Mouse (Mus musculus): Measurements from ENCODE around the gene Ccdc115. TPM values are rescaled to one million over a fixed set of nuclear protein-coding genes. Genes with fewer than 3 reads are reported as not detected.

Gene Ccdc115
- polyA plus RNA-seq, 1 experiment from 2014 or later = 65.1 TPM

GRCm38 (mm10) chr1:34435371-34436120, 3.9 kb downstream of the Ccdc115 start:
- H3K27ac ChIP-seq (replicated peaks) = peak overlapping the region; percentile 93

GRCm38 (mm10) chr1:34434660-34435160, 4.8 kb downstream of the Ccdc115 start:
- ATAC-seq (ENCODE audit: low read depth) = peak; percentile 15
- peak overlapping the region; percentile 64 for H3K4me3 ChIP-seq
- peak overlapping the region; percentile 72 for H3K4me2 ChIP-seq
- peak overlapping the region; percentile 93 for H3K27ac ChIP-seq (replicated peaks)
- no peaks in the 10 kb centered on the region for H3K27me3 ChIP-seq
- H3K9ac ChIP-seq = peak overlapping the region; percentile 84
- under 1% methylated on average over 30 of the region's 30 CpGs for WGBS
- H3K36me3 ChIP-seq = peaks cover 29% of the 10 kb centered on the region
- H3K9me3 ChIP-seq = peaks cover 23% of the 10 kb centered on the region
- peaks cover 29% of the 10 kb centered on the region for H3K4me1 ChIP-seq (replicated peaks)

More at GRCm38 (mm10) chr1:34435371-34436120, 3.9 kb downstream of the Ccdc115 start:
- ATAC-seq (ENCODE audit: low read depth) = no peak
- Histone ChIP-seq H3K9ac (peak overlapping the region; percentile 84), H3K4me3 (peak overlapping the region; percentile 64), H3K27me3 (no peaks in the 10 kb centered on the region), H3K36me3 (peaks cover 24% of the 10 kb centered on the region), H3K4me2 (peak overlapping the region; percentile 72), H3K9me3 (peaks cover 15% of the 10 kb centered on the region), H3K4me1 (replicated peaks) (peaks cover 34% of the 10 kb centered on the region)
- WGBS = 28% methylated on average over 8 of the region's 8 CpGs

GRCm38 (mm10) chr1:34433891-34434521, 5.5 kb downstream of the Ccdc115 start:
- H3K4me3 ChIP-seq = peak overlapping the region; percentile 64
- H3K36me3 ChIP-seq = peaks cover 30% of the 10 kb centered on the region
- no peak for ATAC-seq (ENCODE audit: low read depth)
- H3K9me3 ChIP-seq = peaks cover 28% of the 10 kb centered on the region
- peaks cover 29% of the 10 kb centered on the region for H3K4me1 ChIP-seq (replicated peaks)
- peak overlapping the region; percentile 72 for H3K4me2 ChIP-seq
- peak overlapping the region; percentile 86 for H3K27ac ChIP-seq (replicated peaks)
- H3K9ac ChIP-seq = peak overlapping the region; percentile 84
- WGBS = 11% methylated on average over 19 of the region's 19 CpGs
- no peaks in the 10 kb centered on the region for H3K27me3 ChIP-seq

GRCm38 (mm10) chr1:34432776-34433481, 6.5 kb downstream of the Ccdc115 start:
- 0 out of 2 replicates have a peak, but pooled peaks have one; percentile 9 for ATAC-seq (ENCODE audit: low read depth)
- H3K4me1 ChIP-seq (replicated peaks) = peaks cover 22% of the 10 kb centered on the region
- H3K9me3 ChIP-seq = peaks cover 34% of the 10 kb centered on the region
- H3K9ac ChIP-seq = peak overlapping the region; percentile 77
- no peaks in the 10 kb centered on the region for H3K27me3 ChIP-seq
- peaks cover 30% of the 10 kb centered on the region for H3K36me3 ChIP-seq
- H3K4me2 ChIP-seq = peak overlapping the region; percentile 72
- H3K27ac ChIP-seq (replicated peaks) = peak overlapping the region; percentile 86
- peak overlapping the region; percentile 55 for H3K4me3 ChIP-seq
- 4% methylated on average over 35 of the region's 35 CpGs for WGBS

- Histone ChIP-seq H3K4me1 (replicated peaks) (peaks cover 22% of the 10 kb centered on the region), H3K27me3 (no peaks in the 10 kb centered on the region), H3K4me3 (peak overlapping the region; percentile 55), H3K27ac (replicated peaks) (peak overlapping the region; percentile 86), H3K36me3 (peaks cover 27% of the 10 kb centered on the region), H3K4me2 (peak overlapping the region; percentile 72), H3K9me3 (peaks cover 34% of the 10 kb centered on the region), H3K9ac (peak overlapping the region; percentile 77)
- WGBS = 25% methylated on average over 13 of the region's 13 CpGs
- no peak for ATAC-seq (ENCODE audit: low read depth)
Observed at GRCm38 (mm10) chr1:34432411-34432775, 7.1 kb downstream of the Ccdc115 start.

- H3K9me3 ChIP-seq = peaks cover 34% of the 10 kb centered on the region
- H3K4me2 ChIP-seq = no peak overlapping the region
- ATAC-seq (ENCODE audit: low read depth) = no peak
- H3K4me3 ChIP-seq = no peak overlapping the region
- H3K9ac ChIP-seq = no peak overlapping the region
- no peaks in the 10 kb centered on the region for H3K27me3 ChIP-seq
- no peak overlapping the region for H3K27ac ChIP-seq (replicated peaks)
- 97% methylated on average over 9 of the region's 9 CpGs for WGBS
- peaks cover 22% of the 10 kb centered on the region for H3K4me1 ChIP-seq (replicated peaks)
- H3K36me3 ChIP-seq = peaks cover 19% of the 10 kb centered on the region
Observed at GRCm38 (mm10) chr1:34431431-34431830, 8.0 kb downstream of the Ccdc115 start.

GRCm38 (mm10) chr1:34430981-34431380, 8.5 kb downstream of the Ccdc115 start:
- H3K4me1 ChIP-seq (replicated peaks) = peaks cover 22% of the 10 kb centered on the region
- WGBS = 95% methylated on average over 3 of the region's 3 CpGs
- no peaks in the 10 kb centered on the region for H3K27me3 ChIP-seq
- H3K36me3 ChIP-seq = peaks cover 19% of the 10 kb centered on the region
- H3K27ac ChIP-seq (replicated peaks) = no peak overlapping the region
- no peak overlapping the region for H3K4me3 ChIP-seq
- no peak for ATAC-seq (ENCODE audit: low read depth)
- peaks cover 34% of the 10 kb centered on the region for H3K9me3 ChIP-seq
- no peak overlapping the region for H3K4me2 ChIP-seq
- no peak overlapping the region for H3K9ac ChIP-seq

GRCm38 (mm10) chr1:34429281-34429680, 10.2 kb downstream of the Ccdc115 start:
- Histone ChIP-seq H3K27me3 (no peaks in the 10 kb centered on the region), H3K9me3 (peaks cover 34% of the 10 kb centered on the region), H3K4me1 (replicated peaks) (peaks cover 22% of the 10 kb centered on the region), H3K36me3 (peaks cover 19% of the 10 kb centered on the region), H3K27ac (replicated peaks) (no peak overlapping the region), H3K4me3 (no peak overlapping the region), H3K9ac (no peak overlapping the region), H3K4me2 (no peak overlapping the region)
- ATAC-seq (ENCODE audit: low read depth) = no peak
- 94% methylated on average over 4 of the region's 4 CpGs for WGBS

- Histone ChIP-seq H3K9ac (no peak overlapping the region), H3K4me1 (replicated peaks) (peaks cover 13% of the 10 kb centered on the region), H3K36me3 (peaks cover 19% of the 10 kb centered on the region), H3K9me3 (peaks cover 34% of the 10 kb centered on the region), H3K4me3 (no peak overlapping the region), H3K27me3 (no peaks in the 10 kb centered on the region), H3K27ac (replicated peaks) (no peak overlapping the region), H3K4me2 (no peak overlapping the region)
- no peak for ATAC-seq (ENCODE audit: low read depth)
- WGBS = 95% methylated on average over 2 of the region's 2 CpGs
Observed at GRCm38 (mm10) chr1:34428466-34428865, 11.0 kb downstream of the Ccdc115 start.

- Histone ChIP-seq H3K9ac (no peak overlapping the region), H3K4me3 (no peak overlapping the region), H3K4me1 (replicated peaks) (peaks cover 15% of the 10 kb centered on the region), H3K27ac (replicated peaks) (no peak overlapping the region; the same call in 1 of the 2 replicates), H3K27me3 (no peaks in the 10 kb centered on the region), H3K4me2 (no peak overlapping the region), H3K9me3 (no peaks in the 10 kb centered on the region), H3K36me3 (no peaks in the 10 kb centered on the region)
- ATAC-seq (ENCODE audit: low read depth) = peak; percentile 74
- 34% methylated on average over 11 of the region's 11 CpGs for WGBS
Observed at GRCm38 (mm10) chr1:34399182-34399953, 40.1 kb downstream of the Ccdc115 start.

GRCm38 (mm10) chr1:34396321-34396720, 43.2 kb downstream of the Ccdc115 start:
- no peak overlapping the region for H3K27ac ChIP-seq (replicated peaks)
- no peak overlapping the region for H3K4me3 ChIP-seq
- no peak overlapping the region for H3K9ac ChIP-seq
- no peaks in the 10 kb centered on the region for H3K27me3 ChIP-seq
- WGBS = 86% methylated on average over 4 of the region's 4 CpGs
- no peak for ATAC-seq (ENCODE audit: low read depth)
- no peaks in the 10 kb centered on the region for H3K36me3 ChIP-seq
- no peak overlapping the region for H3K4me2 ChIP-seq
- H3K4me1 ChIP-seq (replicated peaks) = peaks cover 12% of the 10 kb centered on the region
- no peaks in the 10 kb centered on the region for H3K9me3 ChIP-seq

Measured in neural tube, embryonic 13.5 days (tissue).